Mouse (Mus musculus): Measurements from ENCODE around the gene Mybphl. TPM values are rescaled to one million over a fixed set of nuclear protein-coding genes. Genes with fewer than 3 reads are reported as not detected.

Mybphl gene
- polyA plus RNA-seq, 1 experiment from 2014 or later = 40.7 TPM

DNA sequence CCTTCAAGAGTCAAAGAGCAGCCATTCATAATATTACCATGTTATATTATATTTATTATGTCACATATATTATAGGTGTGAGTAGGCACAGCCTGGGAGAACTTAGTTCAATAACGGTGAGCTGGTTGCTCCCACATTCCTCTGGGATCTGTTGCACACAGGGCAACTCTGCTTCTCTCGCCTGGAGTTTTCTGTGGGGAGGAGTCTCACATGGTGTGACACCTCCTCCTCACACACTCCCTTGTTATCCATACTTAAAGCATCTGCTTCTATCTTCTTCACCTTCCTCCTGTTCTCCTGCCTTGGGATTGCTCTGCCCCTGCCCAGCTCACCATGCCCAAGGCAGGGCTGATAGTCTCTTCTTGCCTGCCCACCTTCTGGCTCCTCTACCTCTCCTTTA, 23.7 kb upstream of the Mybphl start:
- Histone ChIP-seq H3K36me3 (peaks cover 86% of the 10 kb centered on the region), H3K4me1 (no peaks in the 10 kb centered on the region), H3K27ac (replicated peaks) (no peak overlapping the region), H3K9ac (no peak overlapping the region), H3K4me3 (no peak overlapping the region), H3K9me3 (no peaks in the 10 kb centered on the region), H3K4me2 (no peak overlapping the region), H3K27me3 (replicated peaks) (no peaks in the 10 kb centered on the region)
- ATAC-seq (ENCODE audit: extremely low read depth, insufficient number of reproducible peaks, low FRiP score, low TSS enrichment) = no peak
- WGBS = 57% methylated on average over 2 of the region's 2 CpGs

- Histone ChIP-seq H3K4me1 (no peaks in the 10 kb centered on the region), H3K27me3 (replicated peaks) (no peaks in the 10 kb centered on the region), H3K9me3 (no peaks in the 10 kb centered on the region), H3K9ac (no peak overlapping the region), H3K27ac (replicated peaks) (no peak overlapping the region), H3K4me2 (no peak overlapping the region), H3K36me3 (peaks cover 89% of the 10 kb centered on the region), H3K4me3 (no peak overlapping the region)
- WGBS = 59% methylated on average over 7 of the region's 7 CpGs
- no peak for ATAC-seq (ENCODE audit: extremely low read depth, insufficient number of reproducible peaks, low FRiP score, low TSS enrichment)
Measured at GRCm38 (mm10) chr3:108342185-108342584, 22.5 kb upstream of the Mybphl start.

GRCm38 (mm10) chr3:108345855-108346254, 18.9 kb upstream of the Mybphl start:
- no peaks in the 10 kb centered on the region for H3K27me3 ChIP-seq (replicated peaks)
- H3K9ac ChIP-seq = no peak overlapping the region
- H3K4me2 ChIP-seq = no peak overlapping the region
- no peak overlapping the region for H3K4me3 ChIP-seq
- 83% methylated on average over 7 of the region's 7 CpGs for WGBS
- peaks cover 89% of the 10 kb centered on the region for H3K36me3 ChIP-seq
- H3K27ac ChIP-seq (replicated peaks) = no peak overlapping the region
- no peak for ATAC-seq (ENCODE audit: extremely low read depth, insufficient number of reproducible peaks, low FRiP score, low TSS enrichment)
- peaks cover 8% of the 10 kb centered on the region; the same call in 1 of the 2 replicates for H3K4me1 ChIP-seq
- H3K9me3 ChIP-seq = no peaks in the 10 kb centered on the region

GRCm38 (mm10) chr3:108348376-108348775, 16.3 kb upstream of the Mybphl start:
- Histone ChIP-seq H3K4me2 (no peak overlapping the region), H3K4me1 (peaks cover 8% of the 10 kb centered on the region; the same call in 1 of the 2 replicates), H3K27me3 (replicated peaks) (no peaks in the 10 kb centered on the region), H3K4me3 (no peak overlapping the region), H3K9me3 (no peaks in the 10 kb centered on the region), H3K9ac (peak overlapping the region; percentile 10; the same call in 1 of the 2 replicates), H3K36me3 (peaks cover 87% of the 10 kb centered on the region), H3K27ac (replicated peaks) (no peak overlapping the region)
- no peak for ATAC-seq (ENCODE audit: extremely low read depth, insufficient number of reproducible peaks, low FRiP score, low TSS enrichment)
- 60% methylated on average over 9 of the region's 9 CpGs for WGBS

GRCm38 (mm10) chr3:108355245-108355644, 9.5 kb upstream of the Mybphl start:
- H3K9ac ChIP-seq = no peak overlapping the region
- no peak overlapping the region for H3K27ac ChIP-seq (replicated peaks)
- WGBS = 75% methylated on average over 3 of the region's 3 CpGs
- peaks cover 76% of the 10 kb centered on the region for H3K36me3 ChIP-seq
- no peak for ATAC-seq (ENCODE audit: extremely low read depth, insufficient number of reproducible peaks, low FRiP score, low TSS enrichment)
- 0 out of 2 replicates have a peak, but pooled peaks cover 2% of the 10 kb centered on the region for H3K4me1 ChIP-seq
- no peak overlapping the region for H3K4me3 ChIP-seq
- no peak overlapping the region for H3K4me2 ChIP-seq
- no peaks in the 10 kb centered on the region for H3K9me3 ChIP-seq
- H3K27me3 ChIP-seq (replicated peaks) = no peaks in the 10 kb centered on the region

DNA sequence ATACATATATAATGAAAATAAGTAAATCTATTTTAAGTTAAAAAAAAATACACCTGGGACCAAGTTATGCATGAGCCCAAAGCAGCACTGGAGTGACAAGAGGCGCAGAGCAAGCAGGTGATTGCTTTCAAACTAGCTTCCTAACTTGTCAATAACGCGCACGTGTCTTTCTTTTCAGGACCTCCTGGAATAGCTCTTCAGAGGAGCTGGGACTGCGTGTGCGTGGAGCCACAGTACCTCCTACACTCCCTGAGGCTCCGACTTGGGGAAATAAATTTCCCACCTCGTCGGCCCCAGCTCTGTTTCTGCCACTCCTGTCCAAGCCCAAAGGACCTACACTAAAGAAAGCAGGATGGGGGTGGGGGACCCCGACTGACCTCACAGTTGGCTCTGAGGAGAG, 7.7 kb upstream of the Mybphl start:
- Histone ChIP-seq H3K4me2 (no peak overlapping the region), H3K4me1 (peaks cover 15% of the 10 kb centered on the region), H3K9me3 (no peaks in the 10 kb centered on the region), H3K27me3 (replicated peaks) (no peaks in the 10 kb centered on the region), H3K27ac (replicated peaks) (no peak overlapping the region), H3K4me3 (no peak overlapping the region), H3K9ac (no peak overlapping the region), H3K36me3 (peaks cover 58% of the 10 kb centered on the region)
- WGBS = 84% methylated on average over 10 of the region's 10 CpGs
- ATAC-seq (ENCODE audit: extremely low read depth, insufficient number of reproducible peaks, low FRiP score, low TSS enrichment) = no peak

- H3K27ac ChIP-seq (replicated peaks) = no peak overlapping the region
- ATAC-seq (ENCODE audit: extremely low read depth, insufficient number of reproducible peaks, low FRiP score, low TSS enrichment) = no peak
- H3K36me3 ChIP-seq = peaks cover 46% of the 10 kb centered on the region
Measured at GRCm38 (mm10) chr3:108358445-108358844, 6.3 kb upstream of the Mybphl start.

GRCm38 (mm10) chr3:108360894-108361293, 3.8 kb upstream of the Mybphl start:
- peaks cover 21% of the 10 kb centered on the region for H3K36me3 ChIP-seq
- no peak overlapping the region for H3K4me2 ChIP-seq
- no peak overlapping the region for H3K4me3 ChIP-seq
- no peak for ATAC-seq (ENCODE audit: extremely low read depth, insufficient number of reproducible peaks, low FRiP score, low TSS enrichment)
- peak overlapping the region; percentile 38; the same call in 1 of the 2 replicates for H3K9ac ChIP-seq
- 14% methylated on average over 7 of the region's 7 CpGs for WGBS
- peak overlapping the region; percentile 33; the same call in 1 of the 2 replicates for H3K27ac ChIP-seq (replicated peaks)
- H3K9me3 ChIP-seq = no peaks in the 10 kb centered on the region
- H3K27me3 ChIP-seq (replicated peaks) = no peaks in the 10 kb centered on the region
- peaks cover 50% of the 10 kb centered on the region for H3K4me1 ChIP-seq

More at GRCm38 (mm10) chr3:108358445-108358844, 6.3 kb upstream of the Mybphl start:
- Histone ChIP-seq H3K27me3 (replicated peaks) (no peaks in the 10 kb centered on the region), H3K9ac (no peak overlapping the region), H3K4me3 (no peak overlapping the region), H3K4me2 (no peak overlapping the region), H3K4me1 (peaks cover 26% of the 10 kb centered on the region), H3K9me3 (no peaks in the 10 kb centered on the region)
- 68% methylated on average over 6 of the region's 6 CpGs for WGBS

- Histone ChIP-seq H3K4me2 (peak overlapping the region; percentile 36; the same call in 1 of the 2 replicates), H3K9ac (no peak overlapping the region), H3K36me3 (no peaks in the 10 kb centered on the region), H3K27me3 (replicated peaks) (no peaks in the 10 kb centered on the region), H3K9me3 (no peaks in the 10 kb centered on the region), H3K4me1 (peaks cover 52% of the 10 kb centered on the region), H3K27ac (replicated peaks) (peak overlapping the region; percentile 90), H3K4me3 (no peak overlapping the region)
- 29% methylated on average over 3 of the region's 3 CpGs for WGBS
- peak; percentile 3; the same call in 1 of the 2 replicates for ATAC-seq (ENCODE audit: extremely low read depth, insufficient number of reproducible peaks, low FRiP score, low TSS enrichment)
Measured at GRCm38 (mm10) chr3:108363626-108364025, 1.1 kb upstream of the Mybphl start.

GRCm38 (mm10) chr3:108367173-108367572, 2.5 kb downstream of the Mybphl start:
- 48% methylated on average over 9 of the region's 9 CpGs for WGBS
- no peak for ATAC-seq (ENCODE audit: extremely low read depth, insufficient number of reproducible peaks, low FRiP score, low TSS enrichment)
- no peaks in the 10 kb centered on the region for H3K9me3 ChIP-seq
- no peak overlapping the region for H3K27ac ChIP-seq (replicated peaks)
- no peaks in the 10 kb centered on the region for H3K27me3 ChIP-seq (replicated peaks)
- no peaks in the 10 kb centered on the region for H3K36me3 ChIP-seq
- H3K9ac ChIP-seq = no peak overlapping the region
- peak overlapping the region; percentile 29 for H3K4me2 ChIP-seq
- H3K4me3 ChIP-seq = no peak overlapping the region
- H3K4me1 ChIP-seq = peaks cover 57% of the 10 kb centered on the region

GRCm38 (mm10) chr3:108367828-108368227, 3.1 kb downstream of the Mybphl start:
- H3K36me3 ChIP-seq = no peaks in the 10 kb centered on the region
- no peak overlapping the region for H3K4me3 ChIP-seq
- H3K27ac ChIP-seq (replicated peaks) = no peak overlapping the region
- no peak overlapping the region for H3K9ac ChIP-seq
- peaks cover 59% of the 10 kb centered on the region for H3K4me1 ChIP-seq
- ATAC-seq (ENCODE audit: extremely low read depth, insufficient number of reproducible peaks, low FRiP score, low TSS enrichment) = no peak
- no peaks in the 10 kb centered on the region for H3K27me3 ChIP-seq (replicated peaks)
- no peak overlapping the region for H3K4me2 ChIP-seq
- H3K9me3 ChIP-seq = no peaks in the 10 kb centered on the region
- 63% methylated on average over 3 of the region's 3 CpGs for WGBS

DNA sequence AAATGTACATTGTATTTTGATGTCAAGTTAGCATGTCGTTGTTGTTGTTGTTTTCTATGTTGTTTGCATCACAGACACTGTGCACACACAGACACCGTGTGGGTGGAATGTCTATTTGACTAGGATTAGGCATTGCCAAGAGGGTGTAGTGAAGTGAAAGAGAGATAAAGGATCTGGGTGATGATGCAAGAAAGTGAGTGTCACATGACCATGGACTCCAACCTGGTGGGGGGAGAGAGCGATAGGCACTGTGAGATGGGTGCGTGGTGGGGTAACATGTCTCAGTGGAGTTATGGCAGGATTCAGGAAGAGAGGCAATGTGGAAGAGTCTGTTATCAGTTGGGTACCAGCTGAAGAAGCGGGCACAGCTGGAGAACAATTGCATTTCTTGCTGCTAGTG, 4.0 kb downstream of the Mybphl start:
- Histone ChIP-seq H3K27me3 (replicated peaks) (no peaks in the 10 kb centered on the region), H3K9ac (no peak overlapping the region), H3K36me3 (no peaks in the 10 kb centered on the region), H3K9me3 (no peaks in the 10 kb centered on the region), H3K4me2 (no peak overlapping the region), H3K4me1 (peaks cover 56% of the 10 kb centered on the region), H3K4me3 (no peak overlapping the region), H3K27ac (replicated peaks) (no peak overlapping the region)
- WGBS = 74% methylated on average over 5 of the region's 5 CpGs
- no peak for ATAC-seq (ENCODE audit: extremely low read depth, insufficient number of reproducible peaks, low FRiP score, low TSS enrichment)
